Mouse (Mus musculus): ENCODE measurements at regions not wholly inside any gene's neighbourhood (a gene's known extent, or its start where the extent isn't known, plus 50 kb on each side); places are given as distances from the start of the nearest gene placed in this dataset.

GRCm38 (mm10) chr13:59289127-59289526, 295.9 kb downstream of the Agtpbp1 start:
- H3K4me1 ChIP-seq = peaks cover 9% of the 10 kb centered on the region; the same call in 1 of the 2 replicates
- no peak for ATAC-seq (ENCODE audit: low FRiP score)
- H3K9ac ChIP-seq = no peak overlapping the region

GRCm38 (mm10) chr13:59281199-59281598, 303.8 kb downstream of the Agtpbp1 start:
- Histone ChIP-seq H3K4me1 (no peaks in the 10 kb centered on the region), H3K27me3 (no peaks in the 10 kb centered on the region), H3K9ac (no peak overlapping the region), H3K27ac (no peak overlapping the region), H3K9me3 (no peaks in the 10 kb centered on the region), H3K36me3 (replicated peaks) (no peaks in the 10 kb centered on the region), H3K4me2 (no peak overlapping the region), H3K4me3 (replicated peaks) (no peak overlapping the region)
- no peak for ATAC-seq (ENCODE audit: low FRiP score)
- 84% methylated on average over 5 of the region's 5 CpGs for WGBS

More at GRCm38 (mm10) chr13:59289127-59289526, 295.9 kb downstream of the Agtpbp1 start:
- Histone ChIP-seq H3K36me3 (replicated peaks) (no peaks in the 10 kb centered on the region), H3K27ac (no peak overlapping the region), H3K4me3 (replicated peaks) (no peak overlapping the region), H3K27me3 (no peaks in the 10 kb centered on the region), H3K4me2 (no peak overlapping the region), H3K9me3 (no peaks in the 10 kb centered on the region)
- 81% methylated on average over 11 of the region's 11 CpGs for WGBS

- 82% methylated on average over 4 of the region's 4 CpGs for WGBS
These were observed 305.9 kb downstream of the Agtpbp1 start for GRCm38 (mm10) chr13:59279136-59279535.

GRCm38 (mm10) chr13:59271661-59272060, 313.4 kb downstream of the Agtpbp1 start:
- Histone ChIP-seq H3K4me1 (no peaks in the 10 kb centered on the region), H3K4me3 (replicated peaks) (no peak overlapping the region), H3K27me3 (no peaks in the 10 kb centered on the region), H3K27ac (no peak overlapping the region), H3K4me2 (no peak overlapping the region), H3K36me3 (replicated peaks) (no peaks in the 10 kb centered on the region), H3K9ac (no peak overlapping the region), H3K9me3 (no peaks in the 10 kb centered on the region)
- 86% methylated on average over 4 of the region's 4 CpGs for WGBS
- no peak for ATAC-seq (ENCODE audit: low FRiP score)

More at GRCm38 (mm10) chr13:59279136-59279535, 305.9 kb downstream of the Agtpbp1 start:
- no peak overlapping the region for H3K9ac ChIP-seq
- H3K36me3 ChIP-seq (replicated peaks) = no peaks in the 10 kb centered on the region
- H3K4me2 ChIP-seq = no peak overlapping the region
- H3K4me3 ChIP-seq (replicated peaks) = no peak overlapping the region
- no peaks in the 10 kb centered on the region for H3K9me3 ChIP-seq
- H3K27me3 ChIP-seq = no peaks in the 10 kb centered on the region
- H3K4me1 ChIP-seq = no peaks in the 10 kb centered on the region
- no peak for ATAC-seq (ENCODE audit: low FRiP score)
- no peak overlapping the region for H3K27ac ChIP-seq

- no peaks in the 10 kb centered on the region for H3K27me3 ChIP-seq
- H3K4me2 ChIP-seq = no peak overlapping the region
- H3K4me3 ChIP-seq (replicated peaks) = no peak overlapping the region
- 88% methylated on average over 4 of the region's 4 CpGs for WGBS
- no peaks in the 10 kb centered on the region for H3K4me1 ChIP-seq
- ATAC-seq (ENCODE audit: low FRiP score) = no peak
- H3K27ac ChIP-seq = no peak overlapping the region
- H3K9ac ChIP-seq = no peak overlapping the region
- H3K9me3 ChIP-seq = no peaks in the 10 kb centered on the region
- H3K36me3 ChIP-seq (replicated peaks) = no peaks in the 10 kb centered on the region
These were observed 318.2 kb downstream of the Agtpbp1 start for GRCm38 (mm10) chr13:59266854-59267253.

GRCm38 (mm10) chr13:59264126-59264525, 320.9 kb downstream of the Agtpbp1 start:
- Histone ChIP-seq H3K4me2 (no peak overlapping the region), H3K4me3 (replicated peaks) (no peak overlapping the region), H3K9me3 (no peaks in the 10 kb centered on the region), H3K9ac (no peak overlapping the region), H3K27ac (no peak overlapping the region), H3K27me3 (no peaks in the 10 kb centered on the region), H3K36me3 (replicated peaks) (no peaks in the 10 kb centered on the region), H3K4me1 (no peaks in the 10 kb centered on the region)
- no peak for ATAC-seq (ENCODE audit: low FRiP score)
- 74% methylated on average over 11 of the region's 11 CpGs for WGBS

- Histone ChIP-seq H3K9ac (no peak overlapping the region), H3K4me2 (no peak overlapping the region), H3K4me1 (peaks cover 14% of the 10 kb centered on the region), H3K27ac (no peak overlapping the region), H3K9me3 (no peaks in the 10 kb centered on the region), H3K4me3 (replicated peaks) (no peak overlapping the region), H3K27me3 (no peaks in the 10 kb centered on the region), H3K36me3 (replicated peaks) (no peaks in the 10 kb centered on the region)
- ATAC-seq (ENCODE audit: low FRiP score) = no peak
- 81% methylated on average over 3 of the region's 3 CpGs for WGBS
These were observed 323.1 kb downstream of the Agtpbp1 start for GRCm38 (mm10) chr13:59261924-59262323.

GRCm38 (mm10) chr13:59255798-59256435, 329.1 kb downstream of the Agtpbp1 start:
- Histone ChIP-seq H3K4me1 (peaks cover 43% of the 10 kb centered on the region), H3K27me3 (no peaks in the 10 kb centered on the region), H3K9ac (no peak overlapping the region), H3K4me2 (no peak overlapping the region), H3K36me3 (replicated peaks) (no peaks in the 10 kb centered on the region), H3K9me3 (no peaks in the 10 kb centered on the region), H3K27ac (no peak overlapping the region), H3K4me3 (replicated peaks) (no peak overlapping the region)
- 55% methylated on average over 12 of the region's 12 CpGs for WGBS
- ATAC-seq (ENCODE audit: low FRiP score) = no peak

GRCm38 (mm10) chr13:59253667-59254558, 331.1 kb downstream of the Agtpbp1 start:
- ATAC-seq (ENCODE audit: low FRiP score) = no peak
- H3K36me3 ChIP-seq (replicated peaks) = no peaks in the 10 kb centered on the region
- no peak overlapping the region for H3K4me3 ChIP-seq (replicated peaks)
- no peaks in the 10 kb centered on the region for H3K9me3 ChIP-seq
- no peak overlapping the region for H3K27ac ChIP-seq
- peaks cover 55% of the 10 kb centered on the region for H3K4me1 ChIP-seq
- no peaks in the 10 kb centered on the region for H3K27me3 ChIP-seq
- no peak overlapping the region for H3K9ac ChIP-seq
- 82% methylated on average over 13 of the region's 13 CpGs for WGBS
- no peak overlapping the region for H3K4me2 ChIP-seq

GRCm38 (mm10) chr13:59251252-59252006, 333.6 kb downstream of the Agtpbp1 start:
- Histone ChIP-seq H3K4me1 (peaks cover 40% of the 10 kb centered on the region), H3K4me3 (replicated peaks) (no peak overlapping the region), H3K4me2 (no peak overlapping the region; the same call in 1 of the 2 replicates), H3K9ac (no peak overlapping the region), H3K36me3 (replicated peaks) (no peaks in the 10 kb centered on the region), H3K27me3 (no peaks in the 10 kb centered on the region), H3K27ac (no peak overlapping the region), H3K9me3 (no peaks in the 10 kb centered on the region)
- peak; percentile 36; the same call in 1 of the 2 replicates for ATAC-seq (ENCODE audit: low FRiP score)
- WGBS = 60% methylated on average over 12 of the region's 12 CpGs

- Histone ChIP-seq H3K4me2 (no peak overlapping the region), H3K4me1 (peaks cover 26% of the 10 kb centered on the region), H3K36me3 (replicated peaks) (no peaks in the 10 kb centered on the region), H3K27me3 (no peaks in the 10 kb centered on the region), H3K9ac (no peak overlapping the region), H3K4me3 (replicated peaks) (no peak overlapping the region), H3K9me3 (no peaks in the 10 kb centered on the region), H3K27ac (no peak overlapping the region)
- 84% methylated on average over 9 of the region's 9 CpGs for WGBS
- no peak for ATAC-seq (ENCODE audit: low FRiP score)
These were observed 336.6 kb downstream of the Agtpbp1 start for GRCm38 (mm10) chr13:59248411-59248810.

- WGBS = 87% methylated on average over 7 of the region's 7 CpGs
- ATAC-seq (ENCODE audit: low FRiP score) = no peak
These were observed 338.0 kb downstream of the Agtpbp1 start for GRCm38 (mm10) chr13:59246984-59247537.

More at GRCm38 (mm10) chr13:59246984-59247537, 338.0 kb downstream of the Agtpbp1 start:
- H3K4me1 ChIP-seq = peaks cover 23% of the 10 kb centered on the region
- H3K4me2 ChIP-seq = no peak overlapping the region
- no peaks in the 10 kb centered on the region for H3K27me3 ChIP-seq
- H3K4me3 ChIP-seq (replicated peaks) = no peak overlapping the region
- H3K27ac ChIP-seq = no peak overlapping the region
- H3K9me3 ChIP-seq = no peaks in the 10 kb centered on the region
- H3K36me3 ChIP-seq (replicated peaks) = no peaks in the 10 kb centered on the region
- H3K9ac ChIP-seq = no peak overlapping the region

Measured in forebrain, embryonic 12.5 days (tissue).